Mouse (Mus musculus): ENCODE measurements around the gene Klc3.

Gene Klc3

GRCm38 (mm10) chr7:19359299-19359891 is 44.5 kb downstream of the Klc3 start, which contains the start of the genes Cd3eap and Ppp1r13l:
Cd3eap (minus strand) TSS chr7:19359483.
Ppp1r13l (plus strand) TSS chr7:19359749.
- DNase-seq, result peak; percentile 91

DNA sequence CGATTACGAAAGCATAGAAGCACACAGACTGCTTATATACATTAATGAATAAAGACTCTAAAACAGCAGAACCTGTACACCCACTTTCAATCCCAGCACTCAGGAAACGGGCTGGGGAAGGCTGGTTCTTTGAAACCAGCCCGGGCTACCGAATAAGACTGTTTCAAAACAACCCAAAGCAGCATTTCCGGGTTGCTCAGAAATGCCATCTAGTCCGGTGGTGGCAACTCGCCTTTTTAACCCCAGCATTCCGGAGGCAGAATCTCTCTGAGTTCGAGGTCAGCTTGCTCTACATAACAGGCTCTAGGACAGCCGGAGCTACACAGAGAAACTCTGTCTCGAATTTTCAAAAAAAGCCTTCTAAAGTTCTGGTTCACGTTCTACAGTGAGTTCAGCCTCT is 45.3 kb downstream of the Klc3 start:
- no peak for DNase-seq

DNA sequence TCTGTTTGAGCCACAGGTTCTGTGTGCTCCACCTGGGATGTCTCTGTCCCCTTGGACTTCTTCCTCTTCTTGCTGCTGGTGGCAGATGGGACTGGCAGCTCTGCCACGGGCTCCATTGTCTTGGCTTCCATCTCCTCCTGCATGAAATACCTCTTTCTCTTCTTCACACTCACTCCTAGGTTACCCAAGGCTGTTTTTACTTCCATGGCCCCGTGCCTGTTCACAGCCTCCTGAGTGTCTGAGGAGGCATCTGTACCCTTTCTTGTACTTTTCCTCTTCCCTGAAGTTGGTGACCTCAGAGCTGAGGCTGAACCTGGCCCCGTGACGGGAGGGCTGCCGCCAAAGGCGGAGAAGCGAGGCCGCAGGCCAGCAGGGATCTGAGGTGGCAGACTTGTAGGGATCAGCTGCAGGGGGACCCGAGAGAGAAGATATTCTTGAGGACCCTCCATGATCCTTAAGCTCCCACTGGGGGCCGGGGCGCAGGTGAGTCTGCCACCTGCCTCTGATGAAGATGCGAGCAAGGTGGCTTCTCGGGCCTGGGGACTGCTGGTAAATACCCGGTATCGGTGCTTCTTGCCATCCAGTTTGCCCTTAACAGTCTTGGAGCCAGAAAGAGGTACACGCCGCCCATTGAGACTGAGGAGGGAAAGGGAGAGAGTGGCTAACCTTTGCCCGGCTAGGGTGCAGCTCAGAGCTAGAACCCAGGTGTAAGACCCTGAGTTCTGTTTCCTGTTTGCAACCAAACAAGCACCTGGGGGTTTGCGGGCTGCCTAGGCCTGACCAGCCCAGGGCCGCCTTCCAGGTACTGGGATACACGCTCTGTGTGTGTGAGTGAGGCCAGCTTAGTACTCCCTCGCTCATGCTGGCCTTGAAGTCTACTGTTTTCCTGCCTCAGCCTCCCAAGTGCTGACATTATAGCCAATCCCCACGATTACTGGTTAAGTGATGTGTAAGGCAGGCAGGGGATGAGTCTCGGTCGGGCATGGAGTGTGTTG is 46.2 kb downstream of the Klc3 start:
- no peak for DNase-seq

- DNase-seq, result no peak
Measured at GRCm38 (mm10) chr7:19356311-19356710, 47.6 kb downstream of the Klc3 start.

- no peak for DNase-seq
Measured at GRCm38 (mm10) chr7:19354991-19355390, 48.9 kb downstream of the Klc3 start.

DNA sequence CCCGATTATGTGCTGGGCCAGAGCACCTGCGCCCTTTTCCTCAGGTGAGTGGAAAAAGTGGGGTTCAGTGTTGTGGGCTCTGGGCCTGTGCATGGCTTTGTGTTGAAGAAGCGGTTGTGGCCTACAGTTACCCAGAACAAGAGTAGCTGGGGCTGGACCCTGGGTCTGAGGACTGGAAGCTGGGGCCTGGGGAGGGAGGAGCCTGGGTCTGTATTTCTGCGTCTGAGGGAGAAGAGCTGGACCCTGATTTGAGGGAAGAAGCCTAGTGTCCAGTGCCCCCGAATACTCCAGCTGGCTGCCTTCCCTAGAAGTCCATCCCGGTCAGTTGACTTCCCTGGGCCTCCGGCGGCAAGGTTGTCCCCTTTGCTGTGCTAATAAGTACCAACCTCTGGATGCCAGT is 53.7 kb downstream of the Klc3 start:
- no peak for DNase-seq

DNA sequence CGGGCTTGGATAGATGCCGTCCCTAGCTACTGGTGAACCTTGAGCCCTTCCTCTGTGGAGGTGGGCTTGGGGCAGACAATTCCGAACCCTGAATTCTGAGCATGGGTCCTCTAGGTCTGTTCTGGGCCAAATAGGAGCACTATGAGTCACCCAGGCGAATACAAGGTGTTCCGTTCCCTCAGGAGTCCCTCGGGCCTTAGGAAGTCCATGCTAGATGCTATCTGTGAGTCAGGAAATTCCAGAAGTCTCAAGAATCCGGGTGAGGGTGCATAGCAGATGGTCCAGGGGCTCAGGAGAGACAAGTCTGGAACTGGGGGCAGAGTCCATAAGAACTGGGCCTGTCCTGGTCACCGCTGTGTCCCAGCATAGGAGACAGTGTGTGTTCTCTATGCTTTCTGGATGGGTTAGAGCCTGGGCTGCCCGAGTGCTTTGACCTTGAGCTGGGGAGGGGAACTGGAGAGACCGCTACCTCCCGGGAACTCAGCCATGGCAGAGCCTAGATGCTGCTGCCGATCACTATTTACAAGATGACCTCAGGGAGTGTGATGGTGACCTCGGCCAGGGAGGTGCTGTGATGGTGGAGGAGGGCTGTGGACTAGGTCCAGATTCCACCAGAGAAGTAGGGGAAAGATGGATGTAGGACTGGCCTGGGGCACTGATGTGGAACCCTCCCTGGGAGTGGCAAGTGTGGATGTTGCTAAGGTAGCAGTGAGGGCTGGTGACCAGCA is 54.6 kb downstream of the Klc3 start:
- no peak for DNase-seq

DNA sequence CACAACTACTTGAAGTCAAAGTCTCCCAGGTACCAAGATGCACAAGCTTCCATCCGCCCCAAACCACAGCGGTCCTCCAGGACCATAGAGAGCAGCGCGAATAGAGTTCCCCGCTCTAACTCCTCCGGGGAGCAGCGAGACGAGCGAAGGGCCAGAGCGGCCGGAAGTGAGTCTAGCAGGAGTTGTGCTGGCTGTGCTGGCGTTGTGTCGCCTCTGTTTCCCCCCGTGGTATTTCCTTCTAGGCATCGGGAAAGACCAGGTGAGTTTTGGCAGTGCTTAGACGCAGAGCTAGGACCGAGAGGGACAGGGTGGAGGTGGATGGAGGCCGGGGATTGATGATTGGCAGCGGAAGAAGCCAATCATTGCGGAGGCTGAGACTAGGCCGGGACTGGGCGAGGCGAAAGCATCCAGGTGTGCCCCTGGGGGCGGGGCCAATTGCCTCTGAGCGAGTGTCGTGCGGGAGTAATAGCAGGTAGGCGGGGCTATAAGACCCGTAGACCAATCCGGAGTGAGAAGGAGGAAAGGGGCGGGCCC is 58.9 kb downstream of the Klc3 start:
- DNase-seq, result peak; percentile 92

All from right cerebral cortex, postnatal 14 days (tissue).